Mouse (Mus musculus): ENCODE results near the gene Mob3b.

Gene Mob3b

GRCm38 (mm10) chr4:35151756-35152155 is 5.5 kb downstream of the Mob3b start, which contains the start of gene Ifnk:
Ifnk (plus strand) TSS chr4:35152056.
- in situ Hi-C loops (cut with MboI; ENCODE audit: unreplicated experiment in 2 of 2): loop anchor here in 1 of 2 experiments (10.0 kb wide), 1 partner anchor 197 kb away; no protein-coding TSS in a partner anchor

- in situ Hi-C loops (cut with MboI; ENCODE audit: unreplicated experiment in 2 of 2): loop anchor here in 1 of 2 experiments (10.0 kb wide), 1 partner anchor 196 kb away; no protein-coding TSS in a partner anchor
Measured at GRCm38 (mm10) chr4:35150706-35151105, 6.6 kb downstream of the Mob3b start.

- in situ Hi-C loops (cut with MboI; ENCODE audit: unreplicated experiment in 2 of 2): no loop called here
Measured at GRCm38 (mm10) chr4:35148326-35148725, 9.0 kb downstream of the Mob3b start.

- in situ Hi-C loops (cut with MboI; ENCODE audit: unreplicated experiment in 2 of 2): no loop called here
Measured at GRCm38 (mm10) chr4:35146597-35146996, 10.7 kb downstream of the Mob3b start.

GRCm38 (mm10) chr4:35145726-35146125 is 11.6 kb downstream of the Mob3b start:
- in situ Hi-C loops (cut with MboI; ENCODE audit: unreplicated experiment in 2 of 2): no loop called here

GRCm38 (mm10) chr4:35143472-35144102 is 13.7 kb downstream of the Mob3b start:
- in situ Hi-C loops (cut with MboI; ENCODE audit: unreplicated experiment in 2 of 2): no loop called here

GRCm38 (mm10) chr4:35140317-35140716 is 17.0 kb downstream of the Mob3b start:
- in situ Hi-C loops (cut with MboI; ENCODE audit: unreplicated experiment in 2 of 2): no loop called here

GRCm38 (mm10) chr4:35138077-35138476 is 19.2 kb downstream of the Mob3b start:
- in situ Hi-C loops (cut with MboI; ENCODE audit: unreplicated experiment in 2 of 2): no loop called here

GRCm38 (mm10) chr4:35136996-35137395 is 20.3 kb downstream of the Mob3b start:
- in situ Hi-C loops (cut with MboI; ENCODE audit: unreplicated experiment in 2 of 2): no loop called here

- in situ Hi-C loops (cut with MboI; ENCODE audit: unreplicated experiment in 2 of 2): no loop called here
Measured at GRCm38 (mm10) chr4:35135806-35136205, 21.5 kb downstream of the Mob3b start.

- in situ Hi-C loops (cut with MboI; ENCODE audit: unreplicated experiment in 2 of 2): no loop called here
Measured at GRCm38 (mm10) chr4:35134846-35135611, 22.3 kb downstream of the Mob3b start.

- in situ Hi-C loops (cut with MboI; ENCODE audit: unreplicated experiment in 2 of 2): no loop called here
Measured at GRCm38 (mm10) chr4:35133411-35133810, 23.9 kb downstream of the Mob3b start.

GRCm38 (mm10) chr4:35131592-35131991 is 25.7 kb downstream of the Mob3b start:
- in situ Hi-C loops (cut with MboI; ENCODE audit: unreplicated experiment in 2 of 2): no loop called here

- in situ Hi-C loops (cut with MboI; ENCODE audit: unreplicated experiment in 2 of 2): no loop called here
Measured at GRCm38 (mm10) chr4:35130411-35130948, 26.8 kb downstream of the Mob3b start.

- in situ Hi-C loops (cut with MboI; ENCODE audit: unreplicated experiment in 2 of 2): no loop called here
Measured at GRCm38 (mm10) chr4:35127759-35128158, 29.5 kb downstream of the Mob3b start.

GRCm38 (mm10) chr4:35126776-35127175 is 30.5 kb downstream of the Mob3b start:
- in situ Hi-C loops (cut with MboI; ENCODE audit: unreplicated experiment in 2 of 2): no loop called here

GRCm38 (mm10) chr4:35125299-35125777 is 31.9 kb downstream of the Mob3b start:
- in situ Hi-C loops (cut with MboI; ENCODE audit: unreplicated experiment in 2 of 2): no loop called here

GRCm38 (mm10) chr4:35124027-35124426 is 33.3 kb downstream of the Mob3b start:
- in situ Hi-C loops (cut with MboI; ENCODE audit: unreplicated experiment in 2 of 2): no loop called here

GRCm38 (mm10) chr4:35123087-35123486 is 34.2 kb downstream of the Mob3b start:
- in situ Hi-C loops (cut with MboI; ENCODE audit: unreplicated experiment in 2 of 2): no loop called here

GRCm38 (mm10) chr4:35121060-35121459 is 36.2 kb downstream of the Mob3b start:
- in situ Hi-C loops (cut with MboI; ENCODE audit: unreplicated experiment in 2 of 2): no loop called here

- in situ Hi-C loops (cut with MboI; ENCODE audit: unreplicated experiment in 2 of 2): no loop called here
Measured at GRCm38 (mm10) chr4:35120575-35120974, 36.7 kb downstream of the Mob3b start.
